Mouse (Mus musculus) kidney, adult 8-10 months (tissue): ENCODE measurements around the gene Nol3.
"Not testable (repeated sequence)": the region's sequence is repeated elsewhere in the genome, so short reads cannot be mapped to it uniquely, and the experiment has no call there.

Experiments used
- DNase-seq, 2 experiments: peaks; one replicate each; pipeline ENCODE4 v3.0.0; 2022

The Nol3 gene

DNA sequence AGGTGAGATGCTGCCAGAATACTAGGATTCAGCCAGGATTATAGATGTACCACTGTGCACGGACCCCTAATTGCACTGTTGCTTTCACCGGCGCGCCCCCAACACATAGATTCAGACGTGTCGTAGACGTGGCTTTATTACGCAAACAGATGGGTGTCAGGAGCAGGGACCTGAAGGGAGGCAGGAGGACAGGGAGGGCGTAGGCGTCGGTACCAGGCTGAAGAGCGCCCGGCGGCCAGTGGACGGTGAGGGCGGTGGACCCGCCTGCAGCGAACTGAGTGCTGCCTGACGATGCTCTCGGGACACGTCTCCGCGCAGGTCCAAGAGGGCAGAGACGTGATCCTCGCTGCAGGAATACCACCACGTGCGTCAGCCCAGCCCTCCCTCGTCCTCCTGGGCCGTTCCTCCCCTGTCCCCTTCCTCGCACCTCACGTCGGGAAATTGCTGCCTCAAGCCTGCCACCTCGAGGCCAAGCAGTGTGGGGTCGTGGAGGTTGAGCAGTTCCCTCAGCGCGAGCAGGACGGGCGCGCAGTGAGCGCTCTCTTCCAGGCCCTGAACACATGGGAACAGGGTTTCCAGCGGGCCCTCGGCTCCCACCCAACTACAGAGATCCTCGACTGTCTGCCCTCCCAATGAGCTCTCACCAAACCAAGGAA is 14.0 kb downstream of the Nol3 start, which contains the start of gene 4931428F04Rik:
Gene 4931428F04Rik (minus strand): TSS at position 60 of the 656 bp plus-strand sequence.
- no peak for DNase-seq

DNA sequence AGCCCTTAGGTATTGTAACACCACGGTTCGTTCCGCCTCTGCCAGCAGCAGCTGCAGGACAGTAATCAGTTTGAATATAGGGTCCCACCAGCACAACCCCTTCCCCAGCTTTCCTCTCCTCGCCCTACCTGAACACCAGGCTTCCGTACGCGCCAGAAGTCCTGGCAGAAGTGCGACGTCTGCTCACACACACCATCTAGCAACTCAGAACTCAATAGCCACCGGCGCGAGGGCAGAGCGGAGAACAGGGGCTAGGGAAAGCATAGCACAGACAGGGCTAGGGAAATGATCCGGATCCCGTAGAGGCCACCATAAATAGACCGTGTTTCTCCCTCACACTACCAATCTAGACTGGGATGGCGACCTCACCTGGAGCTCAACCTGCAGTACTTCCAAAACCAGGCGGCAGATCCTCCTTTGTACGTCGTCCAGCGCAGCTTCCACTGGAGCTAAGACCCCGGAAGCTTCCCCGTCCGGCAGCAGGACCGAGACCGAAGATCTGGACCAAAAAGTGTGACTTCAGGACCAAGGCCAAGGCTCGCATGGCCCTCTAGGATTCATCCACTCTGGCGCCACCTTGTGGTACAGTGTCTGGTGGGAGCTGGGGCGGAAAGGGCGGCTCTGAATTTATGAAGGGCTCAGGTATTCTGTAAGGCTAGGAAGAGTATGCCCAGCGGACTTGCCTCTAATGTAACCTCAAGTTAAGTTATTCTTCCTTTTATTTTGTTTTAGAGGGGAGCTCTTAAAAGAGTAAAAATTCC is 14.8 kb downstream of the Nol3 start:
- peak; percentile 81 to 92 for DNase-seq

DNA sequence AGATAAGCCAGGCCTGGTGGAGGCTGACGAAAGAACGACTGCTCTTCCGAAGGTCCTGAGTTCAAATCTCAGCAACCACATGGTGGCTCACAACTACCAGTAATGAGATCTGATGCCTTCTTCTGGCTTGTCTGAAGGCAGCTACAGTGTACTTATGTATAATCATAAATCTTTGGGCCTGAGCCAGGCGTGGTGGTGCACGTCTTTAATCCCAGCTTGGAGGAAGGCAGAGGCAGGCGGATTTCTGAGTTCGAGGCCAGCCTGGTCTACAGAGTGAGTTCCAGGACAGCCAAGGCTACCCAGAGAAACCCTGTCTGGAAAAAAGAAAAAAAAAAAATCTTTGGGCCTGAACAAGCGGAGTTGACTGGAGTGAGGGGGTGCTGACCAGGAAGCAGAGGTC is 15.4 kb downstream of the Nol3 start:
- not testable (repeated sequence) for DNase-seq

DNA sequence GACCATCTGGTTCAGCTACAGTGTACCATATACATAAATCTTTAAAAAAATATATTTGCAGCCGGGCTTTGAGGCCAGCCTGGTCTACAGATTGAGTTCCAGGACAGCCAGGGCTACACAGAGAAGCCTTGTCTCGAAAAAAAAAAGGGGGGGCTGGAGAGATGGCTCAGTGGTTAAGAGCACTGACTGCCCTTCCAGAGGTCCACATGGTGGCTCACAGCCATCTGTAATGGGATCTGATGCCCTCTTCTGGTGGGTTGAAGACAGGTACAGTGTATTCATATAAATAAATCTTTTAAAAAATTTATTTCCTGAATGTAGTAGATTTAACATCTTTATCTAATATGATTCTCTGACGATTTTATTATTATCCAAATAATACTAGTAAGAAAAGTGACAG is 15.9 kb downstream of the Nol3 start:
- not testable (repeated sequence) for DNase-seq

DNA sequence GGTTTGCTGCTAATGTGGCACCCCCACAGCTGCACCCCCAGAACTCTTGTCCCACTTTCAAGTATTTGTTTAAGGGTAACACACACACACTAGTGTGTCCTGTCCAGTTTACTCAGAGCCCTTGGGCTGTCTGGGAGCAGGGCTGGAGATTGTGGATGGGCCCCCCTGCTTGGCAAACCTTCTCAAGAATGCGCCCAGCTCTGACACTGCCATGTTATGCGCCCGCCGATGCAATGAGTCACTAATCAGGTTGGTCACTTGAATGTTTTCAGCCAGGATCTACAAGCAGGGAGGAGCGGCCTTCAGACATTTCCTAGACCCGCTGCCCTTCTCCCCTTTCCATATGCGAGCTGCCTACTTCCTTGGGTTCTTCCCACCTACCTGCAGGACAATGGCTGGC is 16.5 kb downstream of the Nol3 start:
- no peak for DNase-seq

DNA sequence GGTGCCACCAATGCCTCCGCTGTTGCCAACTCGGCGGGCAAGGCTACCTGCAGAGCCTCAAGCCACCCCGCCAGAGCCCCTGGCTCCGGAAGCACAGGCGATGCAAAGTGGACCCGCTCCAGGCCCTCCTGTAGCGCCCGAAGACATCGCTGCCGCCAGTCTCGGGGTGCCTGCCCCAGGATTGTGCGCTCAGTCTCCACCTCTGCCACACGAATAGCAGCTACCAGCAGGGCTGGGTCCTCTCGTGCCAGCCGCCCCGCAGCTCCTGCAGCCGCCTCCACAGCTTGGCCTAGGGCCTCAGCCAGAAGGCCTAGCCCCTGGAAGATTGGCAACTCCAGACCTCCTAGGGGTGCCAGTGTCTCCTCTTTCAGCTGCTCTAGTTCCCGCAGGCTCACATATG is 17.5 kb downstream of the Nol3 start:
- DNase-seq, result no peak

DNA sequence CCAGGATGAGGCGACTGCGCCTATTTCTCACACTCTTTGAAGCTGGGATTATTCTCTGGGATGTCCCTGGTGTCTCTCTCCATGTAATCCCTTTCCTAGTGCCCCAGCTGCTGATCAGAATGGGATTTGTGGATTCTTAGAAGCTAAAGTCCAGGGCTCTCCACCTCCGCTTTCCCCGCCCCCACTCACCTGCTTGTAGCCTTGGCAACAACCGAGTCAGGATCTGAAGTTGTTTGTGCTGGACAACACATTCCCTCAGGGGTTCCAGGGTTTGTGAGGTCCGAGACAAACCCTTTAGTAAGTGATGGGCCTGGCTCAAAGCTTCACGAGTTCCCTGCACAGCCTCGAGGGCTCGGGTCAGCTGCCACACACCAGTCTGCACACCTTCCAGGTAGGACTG is 18.8 kb downstream of the Nol3 start:
- DNase-seq, result no peak

DNA sequence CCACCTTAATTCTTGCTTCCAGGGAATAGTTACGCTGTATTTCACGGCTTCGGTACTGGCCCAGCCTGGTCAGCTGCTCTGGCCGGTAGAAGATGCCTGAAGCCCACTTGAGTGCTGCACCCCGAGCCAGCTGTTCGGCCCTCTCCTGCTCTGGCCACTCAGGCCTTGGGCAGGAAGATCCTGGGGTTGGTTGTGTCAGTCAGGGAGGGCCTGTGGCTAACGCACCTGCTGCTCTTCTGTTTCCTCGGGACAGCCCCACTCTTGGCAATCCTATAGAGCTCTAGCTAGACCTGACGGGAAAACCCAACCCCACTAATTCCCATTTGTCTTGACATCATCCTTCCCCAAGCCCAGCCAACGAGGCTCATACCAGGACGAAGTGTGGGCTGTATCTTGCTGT is 19.3 kb downstream of the Nol3 start:
- DNase-seq, result no peak

DNA sequence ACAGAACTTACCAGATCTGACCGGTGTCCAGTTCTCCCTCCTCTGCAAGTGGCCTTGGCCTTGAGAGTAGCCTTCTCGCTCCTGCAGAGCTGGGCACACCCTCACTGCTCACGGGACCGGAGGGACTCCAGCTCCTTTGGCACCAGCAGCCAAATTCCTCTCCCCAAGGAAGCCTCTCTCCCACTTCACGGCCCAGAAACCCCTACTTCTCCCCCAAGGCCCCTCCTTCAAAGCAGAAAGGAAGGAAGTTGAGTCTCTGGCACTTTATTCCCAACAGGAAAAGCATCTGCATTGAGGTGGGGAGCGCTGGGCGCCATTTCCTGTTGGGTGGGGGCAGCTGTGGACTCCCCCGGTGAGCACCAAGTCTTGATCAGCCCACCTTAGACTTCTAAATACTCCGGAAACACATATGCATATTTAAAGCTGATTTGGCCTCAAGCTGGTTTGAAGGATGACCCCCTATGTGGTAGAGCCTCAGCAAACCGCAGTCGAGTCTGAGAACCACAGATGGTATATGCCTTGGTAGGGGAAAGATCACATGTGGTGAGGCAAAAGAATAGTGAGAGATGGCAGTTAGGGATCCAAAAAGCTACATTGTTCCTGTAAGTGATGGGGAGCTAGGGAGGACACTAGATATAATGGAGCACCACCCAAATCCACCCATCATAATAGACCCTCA is 20.1 kb downstream of the Nol3 start, which contains the start of gene Exoc3l:
Gene Exoc3l (minus strand): TSS at position 207 of the 679 bp plus-strand sequence.
- no peak for DNase-seq

DNA sequence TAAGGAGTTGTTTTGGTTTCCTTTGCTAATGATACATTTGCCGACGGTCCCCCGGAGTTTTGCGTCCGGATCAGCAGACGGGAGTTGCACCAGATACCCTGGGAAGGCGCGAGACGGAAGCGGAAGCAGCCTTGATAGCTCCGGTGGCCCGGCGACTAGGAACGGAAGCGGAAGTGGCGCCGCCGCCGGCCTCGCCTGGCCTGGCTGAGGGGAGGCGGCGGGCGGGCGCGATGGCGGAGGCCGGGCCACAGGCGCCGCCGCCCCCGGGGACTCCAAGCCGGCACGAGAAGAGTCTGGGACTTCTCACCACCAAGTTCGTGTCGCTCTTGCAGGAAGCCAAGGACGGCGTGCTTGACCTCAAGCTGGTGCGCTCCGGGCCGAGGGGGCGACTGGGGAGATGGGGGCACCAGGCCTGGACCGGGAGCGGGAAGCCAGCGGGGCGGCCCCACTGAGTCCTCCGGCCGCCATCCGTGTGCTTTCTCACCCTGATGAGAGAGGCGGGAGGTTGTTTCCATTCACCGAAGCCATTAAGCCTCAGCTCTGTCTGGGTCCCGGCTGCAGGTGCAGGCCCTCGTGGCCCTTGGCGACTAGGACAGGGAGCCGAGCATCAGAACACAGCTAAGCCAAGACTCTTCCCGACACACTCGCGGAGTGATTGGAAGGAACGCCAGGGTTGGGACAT is 21.7 kb downstream of the Nol3 start, which contains the start of gene E2f4:
Gene E2f4 (plus strand): TSS at position 153 of the 682 bp plus-strand sequence.
- DNase-seq, result peak; percentile 92 to 94

DNA sequence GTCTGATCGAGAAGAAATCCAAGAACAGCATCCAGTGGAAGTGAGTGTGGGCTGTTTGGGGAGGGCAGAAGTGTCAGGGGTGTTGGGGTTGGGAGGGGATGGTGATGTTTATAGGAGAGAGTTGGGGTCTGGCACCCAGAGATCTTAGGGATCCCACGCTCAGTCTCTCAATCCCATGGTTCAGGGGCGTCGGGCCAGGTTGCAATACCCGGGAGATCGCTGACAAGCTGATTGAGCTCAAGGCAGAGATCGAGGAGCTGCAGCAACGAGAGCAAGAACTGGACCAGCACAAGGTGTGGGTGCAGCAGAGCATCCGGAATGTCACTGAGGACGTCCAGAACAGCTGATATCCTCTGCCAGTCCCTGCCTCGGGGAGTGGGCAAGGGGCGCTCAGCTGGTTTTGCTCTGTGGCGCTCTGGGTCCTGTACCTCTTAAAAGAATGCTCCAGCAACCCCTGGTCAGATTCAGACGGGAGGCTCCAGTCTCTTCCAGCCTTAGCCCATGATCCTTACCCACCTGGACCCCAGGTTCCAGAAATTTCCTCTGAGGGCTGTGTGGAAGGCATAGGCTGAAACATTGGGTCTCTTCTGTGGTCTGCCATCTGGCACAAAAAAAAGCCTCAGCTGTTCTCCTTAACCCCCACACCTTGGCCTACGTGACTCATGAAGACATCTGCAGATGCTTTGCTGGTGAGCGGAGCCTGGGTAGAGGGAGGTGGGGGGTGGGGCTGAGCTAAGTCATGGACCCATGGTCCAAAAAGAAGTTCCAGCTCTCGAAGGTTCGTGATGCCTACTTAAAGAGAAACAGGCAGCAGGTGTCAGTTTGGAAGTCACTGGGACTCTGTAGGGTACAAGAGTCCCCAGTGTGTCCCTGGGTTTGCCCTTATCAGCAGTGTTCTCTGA is 22.7 kb downstream of the Nol3 start:
- DNase-seq, result no peak

DNA sequence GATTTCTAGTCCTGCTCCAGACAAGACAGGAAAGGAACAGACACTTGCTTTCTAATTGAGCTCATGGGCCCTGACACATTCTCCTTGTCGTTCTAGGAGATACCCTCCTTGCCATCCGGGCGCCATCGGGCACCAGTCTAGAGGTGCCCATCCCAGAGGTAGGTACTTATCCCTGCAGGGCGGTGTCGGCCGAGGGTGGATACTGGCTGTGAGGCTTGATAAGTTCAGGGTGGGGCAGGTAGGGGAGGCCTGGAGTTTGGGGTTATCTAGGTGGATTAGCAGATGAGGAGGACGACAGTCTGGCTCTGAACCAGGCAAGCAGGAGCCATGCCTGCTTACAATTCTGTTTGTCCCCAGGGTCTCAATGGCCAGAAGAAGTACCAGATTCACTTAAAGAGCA is 24.0 kb downstream of the Nol3 start:
- no peak for DNase-seq

DNA sequence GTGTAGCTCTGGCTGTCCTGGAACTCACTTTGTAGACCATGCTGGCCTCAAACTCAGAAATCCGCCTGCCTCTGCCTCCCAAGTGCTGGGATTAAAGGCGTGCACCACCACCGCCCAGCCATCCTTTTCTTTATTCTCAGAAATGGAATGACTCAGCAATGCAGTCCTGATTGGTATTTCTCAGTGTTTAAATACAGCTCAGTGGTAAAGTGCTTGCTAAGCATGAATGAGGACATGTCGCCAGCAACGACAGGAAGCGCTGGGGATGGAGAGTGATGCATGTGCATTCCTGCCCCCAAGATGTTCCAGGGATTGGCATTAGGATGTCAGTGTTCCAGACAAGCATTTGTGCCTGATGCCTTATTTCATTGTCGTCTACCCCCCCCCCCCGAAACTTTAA is 27.5 kb downstream of the Nol3 start:
- no peak for DNase-seq

DNA sequence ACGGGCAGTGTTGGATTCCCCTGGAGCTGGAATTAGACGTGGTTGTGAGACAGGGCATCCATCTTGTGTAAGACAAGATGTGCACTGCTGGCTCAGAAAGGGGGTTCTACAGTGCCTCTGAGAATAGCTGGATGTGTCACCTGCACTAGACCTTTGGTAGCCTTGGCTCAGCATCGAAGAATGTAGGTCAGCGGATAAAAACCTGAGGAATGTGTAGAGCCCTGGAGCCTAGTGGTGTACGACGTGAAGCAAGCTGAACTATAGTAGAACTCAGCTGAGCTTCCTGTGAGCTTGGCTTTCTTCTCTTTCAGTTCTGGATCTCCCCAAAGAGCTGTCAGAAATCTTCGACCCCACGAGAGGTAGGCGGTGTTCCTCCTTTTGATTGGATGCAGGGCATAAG is 27.9 kb downstream of the Nol3 start:
- DNase-seq, result no peak

DNA sequence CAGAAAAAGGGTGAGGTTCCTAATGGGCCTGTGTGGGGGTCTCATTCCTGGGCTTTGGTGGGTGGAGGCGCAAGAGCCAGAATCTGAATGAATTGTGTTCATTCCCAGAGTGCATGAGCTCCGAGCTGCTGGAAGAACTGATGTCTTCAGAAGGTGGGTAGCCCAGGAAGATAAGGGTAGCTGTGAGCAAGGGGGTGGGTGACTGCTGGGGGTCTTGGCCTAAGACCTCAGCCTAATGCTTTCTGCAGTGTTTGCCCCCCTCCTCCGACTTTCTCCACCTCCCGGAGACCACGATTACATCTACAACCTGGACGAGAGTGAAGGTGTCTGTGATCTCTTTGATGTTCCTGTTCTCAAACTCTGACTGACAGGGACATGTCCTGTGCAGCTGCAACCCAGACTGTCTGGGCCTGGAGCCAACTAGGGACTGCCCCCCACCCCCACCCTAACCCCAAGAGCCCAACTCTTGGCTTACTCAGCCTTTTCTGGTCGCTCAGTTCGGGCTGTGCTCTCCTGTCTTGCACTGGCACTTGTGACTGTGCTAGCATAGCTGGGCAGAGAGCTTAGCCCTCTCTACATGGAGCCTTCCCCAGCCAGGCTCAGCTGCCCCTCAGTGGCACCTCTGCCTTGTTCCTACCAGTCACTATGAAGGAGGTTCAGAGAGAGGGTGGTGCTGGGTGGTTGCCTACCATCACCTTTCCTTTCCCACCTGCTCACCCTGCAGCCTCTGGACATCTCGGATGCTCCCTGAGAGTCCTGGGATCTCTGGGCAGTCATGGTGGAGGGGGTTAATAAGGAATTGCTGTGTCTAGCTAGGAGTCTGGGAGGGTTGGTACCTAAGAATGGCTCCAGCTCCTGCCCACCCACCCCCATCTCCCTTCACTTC is 28.6 kb downstream of the Nol3 start:
- DNase-seq, result no peak

DNA sequence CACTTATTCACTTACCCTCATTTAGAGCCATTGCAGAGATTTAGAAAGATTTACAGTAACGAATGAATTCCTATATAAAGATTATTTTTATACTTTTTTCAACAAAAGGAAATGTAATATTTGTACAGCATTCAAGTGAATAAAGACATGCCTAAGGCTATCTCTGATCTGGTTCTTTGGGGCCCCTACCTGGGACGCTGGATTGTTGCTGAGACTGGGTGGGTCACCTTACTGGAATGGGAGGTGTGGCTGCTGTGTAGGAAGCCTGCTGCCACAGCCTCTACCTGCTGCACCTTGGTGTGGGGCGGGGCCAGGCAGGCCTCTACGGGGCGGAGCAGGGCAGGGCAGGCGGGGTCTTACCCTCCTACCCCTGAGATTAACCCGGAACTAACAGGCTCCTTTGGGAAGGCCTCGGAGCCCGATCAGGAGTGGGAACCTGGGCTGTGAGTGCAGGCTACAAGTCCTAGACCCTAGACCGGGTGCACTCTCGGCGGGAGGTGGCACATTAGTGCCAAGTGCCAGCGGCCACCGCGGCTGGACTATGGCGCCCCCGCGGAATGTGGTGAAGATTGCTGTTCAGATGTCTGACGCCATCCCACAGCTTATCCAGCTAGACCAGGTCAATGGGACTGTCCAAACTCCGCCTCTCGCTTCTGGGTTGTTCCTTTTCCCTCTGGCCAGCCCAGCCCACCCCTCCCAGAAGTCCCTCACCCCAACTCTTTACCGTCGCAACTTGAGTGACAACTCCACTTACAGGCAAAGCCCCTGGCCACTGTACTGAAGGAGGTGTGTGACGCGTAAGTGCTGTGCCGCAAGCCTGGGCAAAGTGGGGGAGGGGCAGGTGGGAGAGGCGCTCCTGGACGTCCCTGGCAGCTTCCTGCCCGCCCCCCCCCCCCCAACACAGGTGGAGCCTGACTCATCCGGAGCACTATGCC is 29.5 kb downstream of the Nol3 start, which contains the start of gene Elmo3:
Gene Elmo3 (plus strand): TSS at position 391 of the 935 bp plus-strand sequence.
- peak; percentile 91 to 92 for DNase-seq

DNA sequence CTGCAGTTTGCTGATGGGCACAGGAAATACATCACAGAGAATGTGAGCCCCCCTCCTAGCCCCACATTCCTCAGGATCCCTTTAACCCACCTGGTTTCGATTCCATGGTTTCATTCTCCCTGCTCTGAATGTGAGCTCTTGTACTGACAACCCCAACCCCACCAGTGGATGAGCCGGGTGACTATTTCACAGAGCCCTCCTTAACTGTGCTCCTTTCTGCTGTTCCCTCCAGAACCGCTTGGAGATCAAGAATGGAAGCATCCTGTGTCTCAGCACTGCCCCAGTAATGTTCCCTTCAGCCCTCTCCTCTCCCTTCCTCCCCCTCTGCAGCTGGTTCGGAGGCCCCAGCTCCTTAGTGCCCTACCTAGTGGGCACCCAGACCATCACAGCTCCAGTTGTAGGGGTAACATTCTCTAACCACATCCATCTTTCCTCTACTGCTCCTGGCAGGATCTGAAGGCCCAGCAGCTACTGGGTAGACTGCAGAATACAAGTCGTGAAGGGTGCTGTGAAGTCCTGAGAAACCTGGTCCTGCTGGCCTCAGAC is 30.3 kb downstream of the Nol3 start:
- DNase-seq, result no peak

DNA sequence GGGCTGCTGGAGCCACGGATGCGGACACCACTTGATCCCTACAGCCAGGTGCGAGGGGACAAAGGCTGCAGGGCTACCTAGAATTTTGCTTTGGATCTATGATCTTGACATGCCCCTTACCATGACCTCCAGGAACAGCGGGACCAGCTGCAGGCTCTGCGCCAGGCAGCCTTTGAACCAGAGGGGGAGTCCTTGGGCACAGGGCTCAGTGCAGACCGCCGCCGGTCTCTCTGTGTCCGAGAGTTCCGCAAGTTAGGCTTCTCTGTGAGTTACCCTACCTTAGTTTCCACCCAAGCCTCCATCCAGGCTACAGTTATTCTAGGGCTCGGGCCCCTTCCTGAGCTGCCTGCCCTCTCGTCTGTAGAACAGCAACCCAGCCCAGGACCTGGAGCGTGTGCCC is 31.7 kb downstream of the Nol3 start:
- no peak for DNase-seq

DNA sequence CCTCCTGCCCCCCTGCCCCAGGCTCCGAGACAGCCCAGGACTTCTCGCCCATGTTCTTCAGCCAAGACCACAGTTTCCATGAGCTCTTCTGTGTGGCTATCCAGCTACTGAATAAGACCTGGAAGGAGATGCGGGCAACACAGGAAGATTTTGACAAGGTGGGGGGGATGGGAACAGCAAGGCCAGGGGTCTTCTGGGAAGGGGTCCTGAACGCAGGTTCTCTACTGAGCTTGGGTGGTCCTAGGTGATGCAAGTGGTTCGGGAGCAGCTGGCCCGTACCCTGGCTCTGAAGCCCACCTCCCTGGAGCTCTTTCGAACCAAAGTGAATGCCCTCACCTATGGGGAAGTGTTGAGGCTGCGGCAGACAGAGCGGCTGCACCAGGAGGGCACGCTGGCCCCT is 32.5 kb downstream of the Nol3 start:
- no peak for DNase-seq
